Mouse (Mus musculus): ENCODE measurements around the gene Etfa. TPM values are rescaled to one million over a fixed set of nuclear protein-coding genes. Genes with fewer than 3 reads are reported as not detected.

Etfa gene
- polyA plus RNA-seq, 1 experiment from 2014 or later, result 151 TPM

GRCm38 (mm10) chr9:55439206-55439780 lies 72.8 kb downstream of the Etfa start:
- Histone ChIP-seq H3K4me3 (ENCODE audit: low read depth, low read length) (no peak overlapping the region), H3K9ac (ENCODE audit: low read length) (no peak overlapping the region), H3K36me3 (ENCODE audit: control insufficient read depth, insufficient read depth, low read length) (no peaks in the 10 kb centered on the region), H3K4me1 (replicated peaks; ENCODE audit: control insufficient read depth, insufficient read depth, low read length) (no peaks in the 10 kb centered on the region), H3K27me3 (ENCODE audit: control insufficient read depth, insufficient read depth, low read length) (no peaks in the 10 kb centered on the region), H3K9me3 (ENCODE audit: control insufficient read depth, low read length) (no peaks in the 10 kb centered on the region), H3K27ac (ENCODE audit: low read depth, low read length) (no peak overlapping the region), H3K4me2 (ENCODE audit: low read depth, low read length, severe bottlenecking) (no peak overlapping the region)
- 87% methylated on average over 5 of the region's 5 CpGs for WGBS
- DNase-seq (ENCODE audit: low spot score), result no peak
- no peak for ATAC-seq (replicated peaks; ENCODE audit: low FRiP score)

- Histone ChIP-seq H3K27ac (ENCODE audit: low read depth, low read length) (no peak overlapping the region), H3K36me3 (ENCODE audit: control insufficient read depth, insufficient read depth, low read length) (no peaks in the 10 kb centered on the region), H3K27me3 (ENCODE audit: control insufficient read depth, insufficient read depth, low read length) (no peaks in the 10 kb centered on the region), H3K9ac (ENCODE audit: low read length) (no peak overlapping the region), H3K4me2 (ENCODE audit: low read depth, low read length, severe bottlenecking) (no peak overlapping the region), H3K4me3 (ENCODE audit: low read depth, low read length) (no peak overlapping the region), H3K4me1 (replicated peaks; ENCODE audit: control insufficient read depth, insufficient read depth, low read length) (no peaks in the 10 kb centered on the region), H3K9me3 (ENCODE audit: control insufficient read depth, low read length) (no peaks in the 10 kb centered on the region)
- DNase-seq (ENCODE audit: low spot score), result no peak
- 76% methylated on average over 3 of the region's 3 CpGs for WGBS
- ATAC-seq (replicated peaks; ENCODE audit: low FRiP score), result no peak
Observed at GRCm38 (mm10) chr9:55438433-55438832, 73.6 kb downstream of the Etfa start.

- H3K27me3 ChIP-seq (ENCODE audit: control insufficient read depth, insufficient read depth, low read length), result no peaks in the 10 kb centered on the region; the same call in 1 of the 2 replicates
- DNase-seq (ENCODE audit: low spot score) (no peak), ATAC-seq (replicated peaks; ENCODE audit: low FRiP score) (no peak)
- no peak overlapping the region for H3K9ac ChIP-seq (ENCODE audit: low read length)
- no peak overlapping the region for H3K4me3 ChIP-seq (ENCODE audit: low read depth, low read length)
- no peak overlapping the region for H3K27ac ChIP-seq (ENCODE audit: low read depth, low read length)
- no peak overlapping the region for H3K4me2 ChIP-seq (ENCODE audit: low read depth, low read length, severe bottlenecking)
- H3K36me3 ChIP-seq (ENCODE audit: control insufficient read depth, insufficient read depth, low read length), result no peaks in the 10 kb centered on the region
- no peaks in the 10 kb centered on the region for H3K4me1 ChIP-seq (replicated peaks; ENCODE audit: control insufficient read depth, insufficient read depth, low read length)
- H3K9me3 ChIP-seq (ENCODE audit: control insufficient read depth, low read length), result no peaks in the 10 kb centered on the region
- 87% methylated on average over 5 of the region's 5 CpGs for WGBS
Observed at GRCm38 (mm10) chr9:55433875-55434274, 78.2 kb downstream of the Etfa start.

- no peak for ATAC-seq (replicated peaks; ENCODE audit: low FRiP score)
- Histone ChIP-seq H3K27me3 (ENCODE audit: control insufficient read depth, insufficient read depth, low read length) (no peaks in the 10 kb centered on the region; the same call in 1 of the 2 replicates), H3K9me3 (ENCODE audit: control insufficient read depth, low read length) (no peaks in the 10 kb centered on the region), H3K27ac (ENCODE audit: low read depth, low read length) (no peak overlapping the region), H3K9ac (ENCODE audit: low read length) (no peak overlapping the region), H3K36me3 (ENCODE audit: control insufficient read depth, insufficient read depth, low read length) (no peaks in the 10 kb centered on the region), H3K4me1 (replicated peaks; ENCODE audit: control insufficient read depth, insufficient read depth, low read length) (no peaks in the 10 kb centered on the region), H3K4me2 (ENCODE audit: low read depth, low read length, severe bottlenecking) (no peak overlapping the region), H3K4me3 (ENCODE audit: low read depth, low read length) (no peak overlapping the region)
- WGBS, result 77% methylated on average over 14 of the region's 14 CpGs
- no peak for DNase-seq (ENCODE audit: low spot score)
Observed at GRCm38 (mm10) chr9:55432306-55433289, 79.4 kb downstream of the Etfa start.

GRCm38 (mm10) chr9:55430133-55430532 lies 81.9 kb downstream of the Etfa start:
- Histone ChIP-seq H3K36me3 (ENCODE audit: control insufficient read depth, insufficient read depth, low read length) (no peaks in the 10 kb centered on the region), H3K27ac (ENCODE audit: low read depth, low read length) (no peak overlapping the region), H3K9me3 (ENCODE audit: control insufficient read depth, low read length) (no peaks in the 10 kb centered on the region), H3K4me2 (ENCODE audit: low read depth, low read length, severe bottlenecking) (no peak overlapping the region), H3K27me3 (ENCODE audit: control insufficient read depth, insufficient read depth, low read length) (no peaks in the 10 kb centered on the region; the same call in 1 of the 2 replicates), H3K4me3 (ENCODE audit: low read depth, low read length) (no peak overlapping the region), H3K4me1 (replicated peaks; ENCODE audit: control insufficient read depth, insufficient read depth, low read length) (no peaks in the 10 kb centered on the region), H3K9ac (ENCODE audit: low read length) (0 out of 2 replicates have a peak overlapping the region, but pooled peaks have one; percentile 12)
- DNase-seq (ENCODE audit: low spot score) (no peak), ATAC-seq (replicated peaks; ENCODE audit: low FRiP score) (0 out of 2 replicates have a peak, but pooled peaks have one; percentile 14)
- WGBS, result 25% methylated on average over 20 of the region's 20 CpGs

GRCm38 (mm10) chr9:55429242-55429975 lies 82.6 kb downstream of the Etfa start:
- Histone ChIP-seq H3K36me3 (ENCODE audit: control insufficient read depth, insufficient read depth, low read length) (no peaks in the 10 kb centered on the region), H3K9me3 (ENCODE audit: control insufficient read depth, low read length) (no peaks in the 10 kb centered on the region), H3K27me3 (ENCODE audit: control insufficient read depth, insufficient read depth, low read length) (no peaks in the 10 kb centered on the region; the same call in 1 of the 2 replicates), H3K4me3 (ENCODE audit: low read depth, low read length) (no peak overlapping the region), H3K27ac (ENCODE audit: low read depth, low read length) (no peak overlapping the region), H3K9ac (ENCODE audit: low read length) (no peak overlapping the region), H3K4me2 (ENCODE audit: low read depth, low read length, severe bottlenecking) (no peak overlapping the region), H3K4me1 (replicated peaks; ENCODE audit: control insufficient read depth, insufficient read depth, low read length) (no peaks in the 10 kb centered on the region)
- ATAC-seq (replicated peaks; ENCODE audit: low FRiP score), result peak; percentile 82
- WGBS, result 30% methylated on average over 12 of the region's 12 CpGs
- peak; percentile 81 for DNase-seq (ENCODE audit: low spot score)

- 63% methylated on average over 7 of the region's 7 CpGs for WGBS
- H3K4me2 ChIP-seq (ENCODE audit: low read depth, low read length, severe bottlenecking), result no peak overlapping the region
- H3K9me3 ChIP-seq (ENCODE audit: control insufficient read depth, low read length), result 0 out of 2 replicates have a peak, but pooled peaks cover 3% of the 10 kb centered on the region
- H3K27me3 ChIP-seq (ENCODE audit: control insufficient read depth, insufficient read depth, low read length), result no peaks in the 10 kb centered on the region; the same call in 1 of the 2 replicates
- no peaks in the 10 kb centered on the region for H3K4me1 ChIP-seq (replicated peaks; ENCODE audit: control insufficient read depth, insufficient read depth, low read length)
- DNase-seq (ENCODE audit: low spot score) (no peak), ATAC-seq (replicated peaks; ENCODE audit: low FRiP score) (no peak)
- H3K9ac ChIP-seq (ENCODE audit: low read length), result no peak overlapping the region
- H3K4me3 ChIP-seq (ENCODE audit: low read depth, low read length), result no peak overlapping the region
- H3K36me3 ChIP-seq (ENCODE audit: control insufficient read depth, insufficient read depth, low read length), result no peaks in the 10 kb centered on the region
- H3K27ac ChIP-seq (ENCODE audit: low read depth, low read length), result no peak overlapping the region
Observed at GRCm38 (mm10) chr9:55425271-55425810, 86.7 kb downstream of the Etfa start.

Data from forebrain, embryonic 11.5 days (tissue).